Mouse (Mus musculus) CD4-positive, CD25-positive, alpha-beta regulatory T cell, adult 2 months (primary cell): Measurements from ENCODE around the gene Card19.

Experiments
- DNase-seq: peaks from one replicate; pipeline ENCODE4 v3.0.0-alpha.2; 2012; ENCODE audit warnings: low read depth, low spot score

The Card19 gene

GRCm38 (mm10) chr13:49225633-49226032 is 9.8 kb upstream of the Card19 start:
- no peak for DNase-seq

- no peak for DNase-seq
These were observed 9.3 kb upstream of the Card19 start for GRCm38 (mm10) chr13:49225159-49225558.

GRCm38 (mm10) chr13:49224729-49225128 is 8.9 kb upstream of the Card19 start:
- no peak for DNase-seq

GRCm38 (mm10) chr13:49224314-49224713 is 8.5 kb upstream of the Card19 start:
- DNase-seq = no peak

GRCm38 (mm10) chr13:49220912-49221311 is 5.1 kb upstream of the Card19 start:
- no peak for DNase-seq

- no peak for DNase-seq
These were observed 3.5 kb upstream of the Card19 start for GRCm38 (mm10) chr13:49219367-49219766.

- no peak for DNase-seq
These were observed 2.8 kb upstream of the Card19 start for GRCm38 (mm10) chr13:49218651-49219050.

- no peak for DNase-seq
These were observed 1.1 kb upstream of the Card19 start for GRCm38 (mm10) chr13:49216808-49217561.

GRCm38 (mm10) chr13:49216220-49216552 is 349 bp upstream of the Card19 start:
- DNase-seq = no peak

GRCm38 (mm10) chr13:49215128-49215503 is 721 bp downstream of the Card19 start:
- DNase-seq = no peak

- no peak for DNase-seq
These were observed 1.4 kb downstream of the Card19 start for GRCm38 (mm10) chr13:49214454-49214853.

GRCm38 (mm10) chr13:49213531-49213932 is 2.3 kb downstream of the Card19 start:
- DNase-seq = peak; percentile 59

- DNase-seq = no peak
These were observed 2.9 kb downstream of the Card19 start for GRCm38 (mm10) chr13:49212711-49213500.

GRCm38 (mm10) chr13:49209306-49209705 is 6.5 kb downstream of the Card19 start:
- DNase-seq = no peak

GRCm38 (mm10) chr13:49206341-49206740 is 9.5 kb downstream of the Card19 start:
- DNase-seq = no peak

- peak; percentile 84 for DNase-seq
These were observed 10.3 kb downstream of the Card19 start for GRCm38 (mm10) chr13:49205381-49205998.

- no peak for DNase-seq
These were observed 13.3 kb downstream of the Card19 start for GRCm38 (mm10) chr13:49202556-49202955.

- no peak for DNase-seq
These were observed 15.1 kb downstream of the Card19 start for GRCm38 (mm10) chr13:49200688-49201087.

GRCm38 (mm10) chr13:49199891-49200290 is 15.9 kb downstream of the Card19 start:
- DNase-seq = no peak

- DNase-seq = no peak
These were observed 17.1 kb downstream of the Card19 start for GRCm38 (mm10) chr13:49198734-49199133.

GRCm38 (mm10) chr13:49196766-49197165 is 19.1 kb downstream of the Card19 start:
- DNase-seq = no peak

- DNase-seq = no peak
These were observed 19.6 kb downstream of the Card19 start for GRCm38 (mm10) chr13:49196211-49196610.

- DNase-seq = no peak
These were observed 20.2 kb downstream of the Card19 start for GRCm38 (mm10) chr13:49195651-49196050.
